Mouse (Mus musculus): ENCODE data around the gene Utrn. TPM values are rescaled to one million over a fixed set of nuclear protein-coding genes. Genes with fewer than 3 reads are reported as not detected.

The Utrn gene
- polyA plus RNA-seq, 2 experiments: 34.1 to 76.0 TPM

DNA sequence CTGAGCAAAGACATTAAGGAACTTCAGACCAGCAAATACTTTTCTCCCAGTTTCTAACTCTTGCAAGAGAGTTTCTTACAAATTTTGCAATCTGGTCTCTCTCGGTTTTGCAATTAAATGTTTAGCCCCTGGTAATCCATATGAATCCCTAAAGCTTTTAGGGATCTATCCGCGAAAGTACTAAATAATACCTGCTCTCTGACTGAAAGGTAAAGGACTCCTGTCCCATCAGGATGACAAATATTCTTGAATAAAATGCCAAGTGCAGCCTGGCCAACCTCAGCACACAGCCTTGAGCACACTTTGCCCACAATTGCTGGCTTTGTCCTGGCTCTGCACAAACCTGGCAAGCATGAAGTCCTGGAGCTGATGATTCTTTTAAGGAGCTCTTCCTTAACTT is 41.9 kb downstream of the Utrn start:
- H3K4me3 ChIP-seq (replicated peaks; ENCODE audit: low read length): no peak overlapping the region
- 55% methylated on average over 3 of the region's 3 CpGs for WGBS
- DNase-seq (ENCODE audit: low spot score) (no peak), ATAC-seq (ENCODE audit: low FRiP score, low read depth) (no peak)
- no peak overlapping the region for H3K4me2 ChIP-seq (replicated peaks; ENCODE audit: low read depth, low read length, severe bottlenecking)
- TF ChIP-seq POLR2A (IDR thresholded peaks at IDR 0.05; ENCODE audit: borderline replicate concordance, extremely low read depth, insufficient read depth, insufficient read length): no peak
- no peaks in the 10 kb centered on the region for H3K36me3 ChIP-seq (ENCODE audit: control insufficient read depth, insufficient read depth, low read length)
- no peaks in the 10 kb centered on the region for H3K9me3 ChIP-seq (ENCODE audit: control insufficient read depth, low read length)
- H3K4me1 ChIP-seq (ENCODE audit: control insufficient read depth, insufficient read depth, low read length): peaks cover 23% of the 10 kb centered on the region
- no peaks in the 10 kb centered on the region for H3K27me3 ChIP-seq (ENCODE audit: control insufficient read depth, insufficient read depth, low read length)
- H3K9ac ChIP-seq (ENCODE audit: low read depth, low read length, severe bottlenecking): no peak overlapping the region
- H3K27ac ChIP-seq (replicated peaks; ENCODE audit: low read depth, low read length): no peak overlapping the region

DNA sequence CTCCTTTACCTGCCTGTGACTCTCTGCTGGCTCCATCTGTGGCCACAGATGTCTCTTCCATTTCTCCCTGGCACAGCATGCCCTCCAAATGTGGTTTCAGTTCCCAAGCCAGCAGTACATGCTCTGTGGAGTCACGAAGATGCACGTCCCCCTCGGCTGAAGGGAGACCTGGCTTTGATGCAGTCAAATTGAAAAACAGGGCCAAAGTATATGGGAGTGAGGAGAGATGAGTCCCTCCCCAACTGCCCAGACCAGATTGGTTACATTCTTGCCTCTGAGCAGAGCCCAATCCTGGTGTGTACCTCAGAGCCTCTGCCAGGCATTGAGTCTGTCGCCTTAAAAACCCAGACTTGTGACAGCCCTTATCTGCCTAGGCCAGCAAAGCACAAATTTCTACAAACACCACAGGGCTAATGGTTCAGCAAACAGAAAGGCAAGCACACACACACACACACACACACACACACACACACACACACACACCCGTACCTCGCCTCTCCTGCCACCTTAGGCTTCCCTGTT is 42.3 kb downstream of the Utrn start:
- TF ChIP-seq POLR2A (IDR thresholded peaks at IDR 0.05; ENCODE audit: borderline replicate concordance, extremely low read depth, insufficient read depth, insufficient read length): no peak
- Histone ChIP-seq H3K4me2 (replicated peaks; ENCODE audit: low read depth, low read length, severe bottlenecking) (no peak overlapping the region), H3K4me1 (ENCODE audit: control insufficient read depth, insufficient read depth, low read length) (peaks cover 23% of the 10 kb centered on the region), H3K9ac (ENCODE audit: low read depth, low read length, severe bottlenecking) (no peak overlapping the region), H3K36me3 (ENCODE audit: control insufficient read depth, insufficient read depth, low read length) (no peaks in the 10 kb centered on the region), H3K9me3 (ENCODE audit: control insufficient read depth, low read length) (no peaks in the 10 kb centered on the region), H3K27me3 (ENCODE audit: control insufficient read depth, insufficient read depth, low read length) (no peaks in the 10 kb centered on the region), H3K4me3 (replicated peaks; ENCODE audit: low read length) (no peak overlapping the region), H3K27ac (replicated peaks; ENCODE audit: low read depth, low read length) (no peak overlapping the region)
- ATAC-seq (ENCODE audit: low FRiP score, low read depth): peak; percentile 14; the same call in 1 of the 2 replicates
- DNase-seq (ENCODE audit: low spot score): peak; percentile 47
- 65% methylated on average over 5 of the region's 6 CpGs for WGBS

DNA sequence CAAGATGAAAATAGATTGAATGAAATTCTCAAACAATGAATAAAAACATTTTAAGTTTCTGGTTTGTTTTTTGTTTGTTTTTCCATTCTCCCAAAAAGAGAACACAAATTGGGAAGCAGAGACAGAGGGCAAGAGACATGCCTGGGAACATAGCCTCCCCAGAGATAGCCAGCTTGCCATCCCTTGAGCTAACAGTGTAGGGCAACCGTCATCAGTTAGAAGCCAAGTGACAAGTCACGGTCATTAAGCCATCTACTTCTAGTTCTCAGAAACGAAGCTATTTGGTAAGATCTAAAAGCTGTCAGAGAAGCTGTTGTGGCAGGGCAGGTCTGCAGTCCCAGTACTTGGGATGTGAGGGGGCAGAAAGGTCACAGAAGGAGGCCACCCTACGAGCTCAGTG is 44.8 kb downstream of the Utrn start:
- H3K4me2 ChIP-seq (replicated peaks; ENCODE audit: low read depth, low read length, severe bottlenecking): no peak overlapping the region
- no peaks in the 10 kb centered on the region for H3K9me3 ChIP-seq (ENCODE audit: control insufficient read depth, low read length)
- ATAC-seq (ENCODE audit: low FRiP score, low read depth): no peak
- H3K27me3 ChIP-seq (ENCODE audit: control insufficient read depth, insufficient read depth, low read length): no peaks in the 10 kb centered on the region
- H3K36me3 ChIP-seq (ENCODE audit: control insufficient read depth, insufficient read depth, low read length): no peaks in the 10 kb centered on the region
- no peak overlapping the region for H3K27ac ChIP-seq (replicated peaks; ENCODE audit: low read depth, low read length)
- TF ChIP-seq POLR2A (IDR thresholded peaks at IDR 0.05; ENCODE audit: borderline replicate concordance, extremely low read depth, insufficient read depth, insufficient read length): no peak
- DNase-seq (ENCODE audit: low spot score): no peak
- H3K4me3 ChIP-seq (replicated peaks; ENCODE audit: low read length): no peak overlapping the region
- WGBS: 38% methylated on average over 4 of the region's 4 CpGs
- no peak overlapping the region for H3K9ac ChIP-seq (ENCODE audit: low read depth, low read length, severe bottlenecking)
- peaks cover 23% of the 10 kb centered on the region for H3K4me1 ChIP-seq (ENCODE audit: control insufficient read depth, insufficient read depth, low read length)

DNA sequence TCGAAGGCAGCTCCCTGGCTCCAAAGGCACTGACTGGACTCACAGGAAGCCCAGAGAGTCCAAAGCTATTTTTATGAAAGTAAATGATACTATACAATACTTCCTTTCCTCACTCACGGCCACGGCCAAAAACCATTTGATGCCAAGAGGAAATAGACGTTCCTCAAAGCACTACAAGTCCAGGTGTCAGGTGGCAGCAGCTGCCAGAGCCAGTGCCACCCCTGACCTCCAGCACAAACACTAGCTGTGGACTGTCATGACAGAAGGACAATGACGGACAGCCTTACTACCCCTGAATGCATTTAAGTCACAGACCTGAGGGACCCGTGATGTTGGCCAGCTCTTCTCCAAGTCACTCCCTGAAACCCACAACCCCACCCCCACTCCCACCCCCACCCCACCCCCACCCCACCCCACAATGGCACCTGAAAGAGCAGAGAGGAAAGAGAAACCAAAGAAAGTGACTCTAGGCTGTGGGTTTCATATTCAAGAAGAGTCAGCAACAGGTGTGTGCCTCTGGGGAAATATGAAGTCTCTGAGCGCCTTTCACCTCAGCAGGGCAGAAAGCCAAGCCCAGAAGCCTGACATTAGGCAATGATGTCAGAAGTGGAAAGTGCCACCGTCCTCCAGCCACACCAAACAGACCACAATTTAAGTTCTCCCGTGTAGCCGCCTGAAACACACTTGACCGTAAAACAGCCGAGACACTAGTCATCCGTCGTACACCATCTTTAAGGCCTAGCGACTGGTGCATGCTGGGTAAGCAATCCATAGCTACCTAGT is 45.5 kb downstream of the Utrn start:
- peaks cover 23% of the 10 kb centered on the region for H3K4me1 ChIP-seq (ENCODE audit: control insufficient read depth, insufficient read depth, low read length)
- H3K36me3 ChIP-seq (ENCODE audit: control insufficient read depth, insufficient read depth, low read length): no peaks in the 10 kb centered on the region
- ATAC-seq (ENCODE audit: low FRiP score, low read depth): no peak
- no peak overlapping the region for H3K27ac ChIP-seq (replicated peaks; ENCODE audit: low read depth, low read length)
- H3K27me3 ChIP-seq (ENCODE audit: control insufficient read depth, insufficient read depth, low read length): no peaks in the 10 kb centered on the region
- no peak for DNase-seq (ENCODE audit: low spot score)
- H3K9me3 ChIP-seq (ENCODE audit: control insufficient read depth, low read length): no peaks in the 10 kb centered on the region
- H3K4me2 ChIP-seq (replicated peaks; ENCODE audit: low read depth, low read length, severe bottlenecking): no peak overlapping the region
- no peak for TF ChIP-seq POLR2A (IDR thresholded peaks at IDR 0.05; ENCODE audit: borderline replicate concordance, extremely low read depth, insufficient read depth, insufficient read length)
- H3K9ac ChIP-seq (ENCODE audit: low read depth, low read length, severe bottlenecking): no peak overlapping the region
- 57% methylated on average over 15 of the region's 15 CpGs for WGBS
- H3K4me3 ChIP-seq (replicated peaks; ENCODE audit: low read length): no peak overlapping the region

DNA sequence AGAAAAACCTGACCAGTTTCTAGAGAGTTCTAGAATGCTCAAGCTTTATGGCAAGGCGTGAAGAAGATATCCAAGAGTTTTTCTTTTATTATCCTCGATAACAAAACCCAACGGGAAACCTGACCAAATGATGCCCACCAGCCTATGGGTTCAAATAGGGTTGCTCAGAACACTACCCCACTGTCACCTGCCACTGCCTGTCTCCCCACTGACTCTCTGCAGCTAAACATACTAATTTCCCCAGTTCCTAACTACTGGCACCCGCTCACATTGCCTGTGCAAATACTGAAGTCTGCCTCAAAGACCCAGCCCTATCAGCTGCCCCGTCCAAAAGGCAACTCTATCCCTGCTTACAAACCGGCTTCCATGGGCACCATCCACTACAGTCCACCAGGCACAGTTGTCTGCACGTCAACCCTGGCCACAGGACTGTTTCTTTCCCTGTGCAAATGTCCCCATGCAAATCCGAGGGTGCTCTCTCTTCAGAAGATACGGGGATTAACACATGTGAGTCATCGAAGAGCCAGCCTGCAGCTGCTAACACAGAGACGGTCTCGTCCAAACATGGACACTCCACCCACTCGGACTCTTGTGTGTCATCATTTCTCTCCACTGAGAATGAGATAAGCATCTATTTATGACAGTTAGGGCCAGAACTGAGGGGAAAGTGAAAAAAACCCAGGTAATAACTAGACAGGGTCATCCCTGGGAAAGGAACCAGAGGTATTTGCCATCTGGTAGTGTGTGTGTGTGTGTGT is 48.0 kb downstream of the Utrn start:
- Histone ChIP-seq H3K4me3 (replicated peaks; ENCODE audit: low read length) (no peak overlapping the region), H3K36me3 (ENCODE audit: control insufficient read depth, insufficient read depth, low read length) (no peaks in the 10 kb centered on the region), H3K4me2 (replicated peaks; ENCODE audit: low read depth, low read length, severe bottlenecking) (no peak overlapping the region), H3K9ac (ENCODE audit: low read depth, low read length, severe bottlenecking) (no peak overlapping the region), H3K9me3 (ENCODE audit: control insufficient read depth, low read length) (no peaks in the 10 kb centered on the region), H3K27me3 (ENCODE audit: control insufficient read depth, insufficient read depth, low read length) (no peaks in the 10 kb centered on the region), H3K4me1 (ENCODE audit: control insufficient read depth, insufficient read depth, low read length) (peaks cover 12% of the 10 kb centered on the region), H3K27ac (replicated peaks; ENCODE audit: low read depth, low read length) (no peak overlapping the region)
- 87% methylated on average over 13 of the region's 13 CpGs for WGBS
- DNase-seq (ENCODE audit: low spot score) (no peak), ATAC-seq (ENCODE audit: low FRiP score, low read depth) (peak; percentile 53)
- TF ChIP-seq POLR2A (IDR thresholded peaks at IDR 0.05; ENCODE audit: borderline replicate concordance, extremely low read depth, insufficient read depth, insufficient read length): no peak

Data from limb, embryonic 14.5 days (tissue).